Mouse (Mus musculus) heart, postnatal 36 days (tissue): ENCODE measurements at regions not wholly inside any gene's neighbourhood (a gene's known extent, or its start where the extent isn't known, plus 50 kb on each side); places are given as distances from the start of the nearest gene placed in this dataset.

Experiments
- DNase-seq, 2 experiments: peaks; one replicate each; pipeline ENCODE4 v3.0.0; 2021 to 2022
- intact Hi-C: fragments of 180-260 bp; cut with DNase I; formaldehyde crosslinking; loops from one replicate; pipeline ENCODE4 v1.15.1; 2025

DNA sequence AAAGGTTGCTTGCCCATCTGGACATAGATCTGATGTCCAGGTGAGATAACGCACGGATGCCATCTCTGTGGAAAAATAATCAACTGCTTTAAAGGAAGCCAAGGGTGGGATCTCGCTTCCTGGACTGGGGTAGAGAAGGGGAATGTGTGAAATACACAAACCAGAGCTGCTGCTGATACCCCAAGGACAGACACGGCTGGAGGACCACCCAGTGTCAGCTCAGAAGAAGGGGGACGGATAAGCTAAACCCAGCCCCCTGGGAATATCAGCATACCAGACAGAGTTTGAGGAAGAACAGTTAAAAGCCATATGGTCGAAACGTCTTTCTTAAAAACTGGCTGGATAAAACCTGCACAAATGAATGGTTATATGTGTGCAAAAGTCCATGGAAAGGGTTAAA lies 202.8 kb upstream of the Klf3 start:
- DNase-seq, result no peak
- intact Hi-C loops, result loop anchor here (5.0 kb wide), 1 partner anchor 82 kb away; no protein-coding TSS in a partner anchor

DNA sequence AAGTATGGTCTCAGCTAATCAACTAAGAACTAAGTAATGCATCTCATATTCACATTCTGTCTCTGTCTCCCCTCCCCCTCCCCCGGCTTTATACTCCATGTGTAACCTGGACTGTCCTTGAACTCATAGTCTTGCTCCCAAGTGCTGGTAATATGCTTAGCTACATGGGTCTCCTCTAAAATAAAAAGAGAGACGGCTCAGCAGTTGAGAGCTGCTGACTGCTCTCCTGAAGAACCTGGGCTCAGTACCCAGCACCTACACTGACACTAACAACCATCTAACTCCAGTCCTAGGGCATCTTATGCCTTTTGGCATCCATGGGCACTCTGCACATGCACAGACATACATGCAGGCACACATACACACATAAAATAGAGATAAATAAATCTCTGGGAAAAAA lies 202.4 kb upstream of the Klf3 start:
- intact Hi-C loops, result loop anchor here (5.0 kb wide), 1 partner anchor 81 kb away; no protein-coding TSS in a partner anchor

DNA sequence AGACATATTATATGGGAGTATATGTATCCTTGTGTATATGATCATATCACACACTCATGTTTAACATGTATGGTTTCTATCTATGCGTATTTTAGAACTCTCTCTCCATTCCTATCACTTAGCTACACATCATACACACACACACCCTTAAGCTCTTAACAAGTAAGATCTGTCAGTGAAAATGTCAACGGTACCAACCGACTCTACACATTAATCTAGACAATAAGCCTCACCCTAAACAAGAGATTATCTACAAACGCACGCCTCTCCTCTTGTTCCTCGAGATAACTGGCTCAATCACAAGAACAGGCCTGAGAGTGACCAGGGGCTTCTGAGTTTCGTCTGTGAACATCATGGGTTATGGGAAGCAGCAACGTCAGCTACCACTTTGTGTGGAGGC lies 201.9 kb upstream of the Klf3 start:
- intact Hi-C loops, result loop anchor here (5.0 kb wide), 1 partner anchor 81 kb away; no protein-coding TSS in a partner anchor

More for the DNA sequence above, 202.4 kb upstream of the Klf3 start:
- DNase-seq, result no peak

DNA sequence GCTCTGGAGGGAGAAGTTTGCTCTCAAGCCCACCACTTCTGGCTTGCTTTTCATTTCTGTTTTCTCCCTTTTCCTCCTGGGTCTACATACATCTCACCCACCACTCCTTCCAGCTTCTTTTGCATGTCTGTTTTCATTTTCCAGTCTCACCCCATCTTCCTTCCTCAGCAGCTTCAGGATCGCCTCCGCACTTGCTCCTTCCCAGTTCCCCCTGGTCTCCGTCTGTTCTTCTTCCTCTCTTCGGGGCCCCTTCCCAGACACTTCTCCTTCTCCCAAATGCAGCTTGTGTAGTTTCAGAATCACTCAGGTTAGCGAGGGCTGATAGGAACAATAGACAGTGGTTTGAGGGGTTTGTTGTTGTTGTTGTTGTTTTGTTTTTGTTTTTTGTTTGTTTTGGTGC lies 201.4 kb upstream of the Klf3 start:
- intact Hi-C loops, result loop anchor here (5.0 kb wide), 1 partner anchor 80 kb away; no protein-coding TSS in a partner anchor

More for the DNA sequence above, 201.9 kb upstream of the Klf3 start:
- no peak for DNase-seq

DNA sequence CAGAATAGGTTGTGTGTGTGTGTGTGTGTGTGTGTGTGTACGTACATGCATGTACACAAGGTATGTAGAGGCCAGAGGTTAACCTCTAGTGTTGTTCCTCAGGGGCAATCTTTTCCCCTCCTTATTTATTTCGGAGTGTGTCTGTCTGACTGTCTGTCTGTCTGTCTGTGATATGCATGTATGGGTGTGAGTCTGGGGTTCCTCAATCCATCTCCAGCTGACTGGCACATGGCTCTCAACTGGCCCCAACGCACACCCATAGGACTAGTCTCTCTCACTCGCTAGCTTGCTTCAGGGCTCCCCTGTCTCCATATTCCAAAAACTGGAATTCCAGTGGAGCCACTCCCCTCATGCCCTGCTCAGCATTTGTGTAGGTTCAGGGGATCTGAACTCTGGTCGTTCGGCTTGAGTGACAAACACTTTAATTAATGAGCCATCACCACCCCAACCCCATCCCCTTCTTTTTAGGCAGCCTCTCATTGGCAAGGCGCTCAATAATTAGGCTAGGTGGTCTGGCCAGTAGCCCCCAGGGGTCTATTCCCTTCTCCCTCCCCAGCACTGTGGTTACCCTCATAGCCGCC lies 200.7 kb upstream of the Klf3 start:
- DNase-seq, result no peak
- intact Hi-C loops, result loop anchor here (5.0 kb wide), 1 partner anchor 80 kb away; no protein-coding TSS in a partner anchor

More for the DNA sequence above, 201.4 kb upstream of the Klf3 start:
- DNase-seq, result no peak

DNA sequence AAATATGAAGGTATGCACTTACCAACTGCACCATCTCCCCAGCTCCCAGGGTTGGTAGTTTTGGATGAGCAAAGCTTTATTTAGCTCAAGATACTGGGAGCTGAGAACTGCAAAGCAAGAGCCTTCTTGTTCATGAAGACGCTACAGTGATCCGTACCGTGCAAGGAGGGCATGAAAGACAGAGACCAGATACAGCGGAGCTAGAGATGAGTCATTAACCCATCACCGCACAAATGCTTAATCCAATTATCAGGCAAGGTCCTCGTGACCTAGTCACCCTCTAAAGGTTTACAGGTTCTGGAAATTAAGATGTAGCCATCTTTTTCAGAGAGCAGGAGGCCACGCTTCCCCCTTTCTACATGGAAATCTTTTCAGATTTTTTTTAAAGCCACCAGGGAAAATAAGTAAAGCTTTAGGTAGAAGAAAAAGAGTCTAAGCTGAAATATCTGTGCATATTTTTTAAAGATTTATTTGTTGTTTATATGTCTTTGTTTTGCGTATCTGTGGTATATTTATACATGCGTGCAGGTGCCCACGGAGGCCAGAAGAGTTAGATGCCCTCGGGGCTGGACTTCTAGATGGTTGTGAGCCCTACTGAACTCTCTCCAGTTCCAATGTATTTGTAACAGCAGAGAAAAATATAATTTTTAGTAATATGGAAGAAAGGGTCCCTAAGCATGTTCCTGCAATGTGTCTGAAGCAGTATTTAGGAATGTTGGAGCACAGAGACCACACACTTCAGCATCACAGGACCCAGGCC lies 200.0 kb upstream of the Klf3 start:
- intact Hi-C loops, result loop anchor here (5.0 kb wide), 1 partner anchor 79 kb away; no protein-coding TSS in a partner anchor
- DNase-seq, result no peak

DNA sequence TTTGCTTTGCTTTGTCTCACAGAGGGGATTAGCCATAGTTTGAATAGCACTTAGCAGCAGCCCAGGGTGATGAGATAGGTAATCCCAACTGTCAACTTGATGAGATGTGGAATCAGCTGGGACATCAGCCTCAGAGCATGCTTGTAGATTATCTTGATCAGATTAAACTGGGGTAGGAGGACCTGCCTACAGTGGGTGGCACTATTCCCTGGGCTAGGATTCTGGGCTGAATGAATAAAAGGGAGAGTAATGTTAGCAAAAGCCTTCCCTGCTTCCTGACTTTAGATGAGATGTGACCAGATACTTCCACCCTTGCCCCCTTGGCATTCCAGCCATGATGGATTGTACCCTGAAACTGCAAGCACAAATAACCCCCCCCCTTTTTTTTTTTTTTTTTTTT lies 198.0 kb upstream of the Klf3 start:
- no peak for DNase-seq
- intact Hi-C loops, result no loop called here

DNA sequence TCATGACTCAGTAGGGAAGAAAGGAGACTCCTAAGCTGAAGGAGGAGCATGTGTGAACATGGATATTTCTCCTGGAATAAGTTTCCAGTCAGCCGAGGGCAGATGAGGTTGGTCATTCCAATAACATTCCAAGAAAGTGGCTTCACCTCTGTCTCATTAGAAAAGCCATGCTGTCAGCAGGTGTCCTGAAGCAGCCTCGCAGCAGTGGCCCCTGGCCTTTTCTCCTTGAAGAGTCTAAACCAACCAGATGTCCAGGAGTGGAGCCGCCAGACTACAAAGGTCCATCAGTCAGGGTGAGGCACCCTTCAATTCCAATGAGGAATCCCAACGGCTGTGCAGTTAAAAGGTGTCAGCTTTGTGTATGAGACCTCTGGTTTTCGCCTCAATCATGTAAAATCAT lies 197.2 kb upstream of the Klf3 start:
- no peak for DNase-seq
- intact Hi-C loops, result no loop called here

DNA sequence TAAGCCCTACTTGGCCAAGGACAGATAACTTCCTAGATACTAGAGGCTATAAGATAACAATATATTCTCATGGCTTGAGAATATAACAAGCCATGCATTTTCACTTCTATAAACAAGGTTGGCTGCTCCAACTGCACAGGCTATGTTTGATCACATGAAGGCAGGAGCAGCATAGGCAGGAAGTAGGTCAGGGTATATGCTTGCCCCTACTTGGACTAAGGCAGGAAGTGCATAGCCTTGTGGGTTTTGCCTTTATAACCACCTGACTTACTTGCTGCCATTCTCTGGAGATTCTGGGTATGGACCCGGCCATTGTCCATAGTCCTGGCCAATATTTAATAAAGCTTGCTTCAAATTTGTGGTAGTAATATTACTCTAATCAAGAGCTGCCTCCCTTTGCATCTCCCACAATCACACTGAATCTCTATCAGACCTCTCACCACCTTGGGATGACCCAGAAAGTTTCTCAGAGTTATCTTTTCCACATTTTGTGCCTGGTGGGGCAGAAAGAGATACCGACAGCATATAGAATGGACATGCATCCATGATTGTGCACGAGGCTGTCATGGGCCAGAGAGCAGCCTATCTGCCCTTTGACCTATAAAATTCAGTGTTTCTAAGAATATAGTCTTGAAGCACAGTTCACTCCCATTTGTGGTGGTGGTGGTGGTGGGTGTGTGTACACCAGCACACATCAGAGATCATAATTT lies 193.7 kb upstream of the Klf3 start:
- intact Hi-C loops, result no loop called here
- DNase-seq, result no peak

DNA sequence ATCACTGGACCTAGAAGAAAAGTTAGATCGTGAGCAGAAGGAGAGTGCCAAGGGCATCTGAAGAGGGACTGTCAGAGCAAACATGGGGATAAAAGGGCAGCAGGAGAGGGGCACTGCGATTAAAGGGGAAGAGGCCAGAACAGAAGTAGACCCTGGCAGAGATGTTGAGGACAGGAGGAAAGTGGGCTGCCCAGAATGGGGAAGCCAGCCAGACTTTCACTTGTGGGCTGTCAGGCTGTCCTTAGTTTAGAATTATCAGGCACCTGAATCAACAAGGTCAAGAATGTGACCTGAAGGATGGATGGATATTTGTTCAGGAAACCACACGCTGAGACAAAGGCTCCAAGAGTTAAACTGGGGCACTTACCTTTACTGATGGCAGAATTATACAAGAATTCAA lies 193.0 kb upstream of the Klf3 start:
- intact Hi-C loops, result no loop called here
- no peak for DNase-seq

DNA sequence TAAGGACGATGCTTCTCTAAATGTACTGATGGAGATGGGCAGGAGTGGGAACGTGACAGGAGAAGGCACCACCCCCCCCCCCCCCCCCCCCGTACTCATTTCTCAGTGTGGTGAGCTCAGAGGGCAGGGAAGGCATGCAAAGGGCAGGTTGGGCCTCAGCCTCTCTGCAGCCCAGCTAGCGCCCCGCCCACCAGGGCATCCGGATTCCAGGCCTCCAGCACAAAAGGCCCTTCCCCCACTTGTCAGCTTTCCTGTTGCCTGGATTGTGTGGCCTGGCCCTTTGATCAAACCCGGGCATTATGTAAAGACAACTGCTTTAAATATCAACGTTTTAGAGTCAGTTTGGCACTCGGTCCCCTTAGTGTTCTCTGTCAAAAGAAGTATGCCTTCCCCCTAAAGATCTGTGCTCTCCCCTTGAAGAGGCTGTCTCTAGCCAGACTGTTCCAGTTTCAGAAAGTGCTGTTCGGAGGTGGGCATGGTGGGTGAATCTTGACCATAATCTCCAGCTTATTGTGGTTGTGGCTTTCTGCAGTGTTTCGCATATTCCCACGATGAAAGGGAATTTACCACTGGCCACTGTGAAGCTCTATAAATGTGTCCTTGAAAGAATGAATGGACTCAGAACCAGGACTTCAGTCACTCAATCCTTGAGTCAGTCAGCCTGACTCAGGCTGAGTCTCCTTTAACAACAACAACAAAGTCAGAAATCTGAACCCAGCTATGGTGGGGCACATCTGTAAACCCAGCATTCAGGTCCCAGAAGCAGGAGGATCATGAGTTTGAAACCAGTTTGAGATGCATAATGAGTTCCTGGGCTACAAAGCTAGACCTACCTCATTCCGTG lies 192.4 kb upstream of the Klf3 start:
- intact Hi-C loops, result no loop called here
- peak; percentile 61 to 62 for DNase-seq

DNA sequence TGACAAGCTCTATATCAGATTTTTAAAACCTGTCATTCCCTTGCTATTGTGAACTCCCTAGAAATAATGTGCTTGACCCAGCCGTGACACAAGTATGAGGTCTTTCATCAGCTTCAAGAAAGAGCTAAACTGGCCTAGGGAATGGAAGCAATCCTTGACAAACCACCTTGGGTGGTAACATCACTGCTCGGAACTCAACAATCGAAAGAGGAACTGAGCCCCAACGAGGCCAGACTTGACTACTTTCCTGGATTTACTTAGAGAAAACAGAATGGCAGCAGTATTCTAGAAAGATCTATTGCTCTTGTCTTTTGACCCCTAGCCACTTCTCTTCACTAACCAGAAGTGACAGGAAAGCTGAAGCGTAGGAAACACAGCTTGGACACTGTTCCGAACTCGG lies 191.2 kb upstream of the Klf3 start:
- no peak for DNase-seq
- intact Hi-C loops, result no loop called here

DNA sequence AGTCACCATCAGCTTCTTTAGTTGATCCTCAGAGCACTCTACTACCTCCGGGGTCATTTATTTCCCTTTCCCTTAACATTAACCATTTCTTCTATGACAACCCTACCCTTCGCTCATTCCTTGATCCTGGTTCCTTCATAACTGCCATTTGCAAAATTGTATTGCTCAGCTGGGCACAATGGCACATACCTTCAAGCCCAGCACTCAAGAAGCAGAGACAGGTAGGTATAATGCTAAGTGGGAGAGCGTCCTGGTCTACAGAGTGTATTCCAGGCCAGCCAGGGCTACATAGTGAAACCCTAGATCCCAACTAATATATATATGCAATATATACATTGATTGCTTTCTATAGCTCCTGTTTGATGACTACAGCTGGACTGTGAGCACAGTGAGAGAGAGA lies 189.5 kb upstream of the Klf3 start:
- intact Hi-C loops, result no loop called here

DNA sequence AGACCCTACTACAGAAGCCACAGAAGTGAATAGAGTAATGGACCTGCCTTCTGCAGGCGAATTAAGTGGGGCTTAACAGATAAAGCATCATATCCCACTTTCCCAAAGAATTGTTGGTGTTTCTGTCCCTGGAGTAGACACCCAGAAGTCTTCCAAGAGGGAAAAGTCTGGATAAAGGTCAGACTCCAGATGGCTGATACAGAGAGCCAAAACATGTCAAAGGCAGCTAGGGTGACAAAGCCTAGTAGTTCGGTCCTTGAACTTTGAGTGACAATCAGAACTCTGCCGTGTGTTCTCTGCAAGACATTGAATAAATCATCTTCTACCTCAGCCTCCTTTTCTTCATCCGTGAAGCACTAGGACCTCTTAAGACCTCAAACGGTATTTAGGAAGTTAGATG lies 185.1 kb upstream of the Klf3 start:
- intact Hi-C loops, result no loop called here
- DNase-seq, result no peak

More for the DNA sequence above, 189.5 kb upstream of the Klf3 start:
- no peak for DNase-seq

DNA sequence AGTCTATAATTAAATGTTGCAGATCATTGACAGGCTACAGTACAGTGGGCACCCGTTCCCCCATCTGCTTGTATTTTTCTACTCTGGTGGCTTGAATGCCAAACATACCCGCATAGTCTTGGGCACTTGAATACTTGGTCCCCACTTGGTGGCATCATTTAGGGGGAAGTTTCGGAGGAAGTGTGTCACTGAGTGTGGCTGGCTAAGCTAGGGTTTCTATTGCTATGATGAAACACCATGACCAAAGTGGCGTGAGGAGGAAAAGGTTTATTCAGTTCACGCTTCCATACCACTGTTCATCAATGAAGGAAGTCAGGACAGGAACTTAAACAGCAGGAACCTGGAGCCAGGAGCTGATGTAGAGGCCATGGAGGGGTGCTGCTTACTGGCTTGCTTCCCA lies 183.4 kb upstream of the Klf3 start:
- no peak for DNase-seq
- intact Hi-C loops, result no loop called here

DNA sequence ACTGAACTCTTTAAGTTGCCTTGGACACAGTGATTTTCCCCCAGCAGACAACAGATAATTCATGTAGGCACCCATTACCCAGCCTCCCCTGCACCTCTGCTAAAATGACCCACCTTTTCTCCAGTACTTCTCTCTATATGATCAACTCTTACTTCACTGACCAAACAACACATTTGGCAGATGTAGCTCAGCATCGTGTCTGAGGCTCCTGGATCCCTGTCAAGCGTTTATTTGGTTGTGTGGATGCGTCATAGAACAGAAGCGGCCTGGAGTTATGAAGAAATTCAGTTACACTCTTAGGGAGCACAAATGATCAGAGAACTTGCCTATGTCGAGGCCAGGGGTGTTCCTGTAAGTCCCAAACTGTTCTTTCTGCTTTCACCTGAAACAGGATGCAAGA lies 182.5 kb upstream of the Klf3 start:
- intact Hi-C loops, result no loop called here

DNA sequence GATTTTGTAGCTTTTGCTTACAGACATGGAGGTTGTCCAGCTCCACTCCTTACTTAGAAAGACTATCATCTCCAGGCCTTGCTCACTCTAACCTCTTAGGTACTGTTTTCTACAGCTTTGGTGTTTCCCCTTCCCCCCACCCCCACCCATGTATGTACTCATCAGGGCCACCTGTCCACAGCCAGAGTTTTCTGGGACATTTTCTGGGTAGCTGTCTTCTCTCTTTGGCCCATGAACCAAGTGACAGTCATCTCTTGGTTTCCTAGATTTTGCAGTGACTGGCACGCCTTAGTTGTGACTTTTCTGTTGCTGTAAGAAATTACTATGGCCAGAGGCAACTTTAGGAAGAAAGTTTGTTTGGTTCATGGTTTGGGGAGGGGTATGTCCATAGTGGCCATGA lies 181.8 kb upstream of the Klf3 start:
- no peak for DNase-seq
- intact Hi-C loops, result no loop called here

More for the DNA sequence above, 182.5 kb upstream of the Klf3 start:
- no peak for DNase-seq

DNA sequence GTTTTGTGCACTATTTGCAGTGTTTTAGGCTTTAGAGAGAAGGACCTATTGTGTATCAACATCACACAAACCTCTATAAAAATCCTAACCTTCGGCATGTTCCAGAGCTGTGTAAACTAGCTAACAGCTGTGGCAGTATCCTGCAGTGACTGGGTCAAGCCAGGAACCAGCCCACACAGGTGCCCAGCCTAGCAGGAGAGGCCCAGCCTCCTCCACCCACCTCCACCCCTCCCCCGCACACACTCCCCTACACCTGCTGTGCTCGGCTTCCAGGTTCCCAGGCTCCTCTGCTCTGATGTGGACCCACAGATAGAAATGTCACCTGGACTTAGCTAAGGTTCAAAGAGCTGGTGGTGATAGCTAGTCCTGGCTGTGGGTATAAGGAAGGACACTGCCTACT lies 179.5 kb upstream of the Klf3 start:
- intact Hi-C loops, result no loop called here
- DNase-seq, result no peak

DNA sequence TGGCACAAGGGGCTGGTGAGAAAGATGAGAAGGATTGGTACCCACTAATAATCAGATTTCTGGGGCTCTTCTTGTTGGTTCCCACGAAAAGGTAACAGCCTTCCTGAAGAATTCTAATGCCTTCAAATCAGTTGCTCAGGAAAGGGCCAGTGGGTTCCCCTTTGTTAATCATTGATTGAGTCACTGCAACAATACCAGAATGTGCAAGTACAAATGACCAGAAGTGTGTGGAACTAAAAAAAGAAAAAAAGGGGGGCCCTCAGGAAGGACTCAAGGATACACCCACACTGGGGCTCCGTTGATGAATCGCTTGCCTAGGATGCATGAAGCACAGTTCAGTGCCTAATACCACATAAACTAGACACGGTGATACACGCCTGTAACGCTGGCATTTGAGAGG lies 179.0 kb upstream of the Klf3 start:
- no peak for DNase-seq
- intact Hi-C loops, result no loop called here

DNA sequence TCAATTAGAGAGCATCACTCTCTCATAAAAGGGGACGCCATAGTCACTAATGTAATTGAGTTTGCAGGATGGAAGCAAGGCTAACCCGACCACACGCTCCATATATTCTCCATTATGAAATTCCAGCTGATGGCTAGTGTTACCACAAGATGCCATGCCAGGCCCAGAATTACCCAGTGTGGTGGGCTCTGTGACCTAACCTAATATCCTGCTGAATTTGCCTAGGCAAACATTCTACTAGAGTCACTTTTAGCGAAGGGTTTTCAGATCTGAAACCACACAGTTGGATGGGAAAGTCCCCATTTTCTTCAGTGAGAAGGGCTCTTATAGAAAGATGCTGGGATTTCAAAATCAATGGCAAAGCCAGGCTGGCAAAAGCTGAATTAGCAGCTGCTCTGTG lies 177.8 kb upstream of the Klf3 start:
- intact Hi-C loops, result loop anchor here (5.0 kb wide), 1 partner anchor 57 kb away; no protein-coding TSS in a partner anchor
- DNase-seq, result no peak
